Mouse (Mus musculus) liver, embryonic 14 days (tissue): ENCODE results near the gene E030018B13Rik. TPM values are rescaled to one million over a fixed set of nuclear protein-coding genes. Genes with fewer than 3 reads are reported as not detected.

Experiments
- polyA plus RNA-seq: library from polyadenylated mRNA; depleted of rRNA; stranded (reverse); fragments of >200 nt; gene quantifications from 2 replicates; pipeline ENCODE4 v1.2.3, GENCODE M21; 2012; rRNA removed

E030018B13Rik gene
- not detected in 2 replicates for polyA plus RNA-seq

DNA sequence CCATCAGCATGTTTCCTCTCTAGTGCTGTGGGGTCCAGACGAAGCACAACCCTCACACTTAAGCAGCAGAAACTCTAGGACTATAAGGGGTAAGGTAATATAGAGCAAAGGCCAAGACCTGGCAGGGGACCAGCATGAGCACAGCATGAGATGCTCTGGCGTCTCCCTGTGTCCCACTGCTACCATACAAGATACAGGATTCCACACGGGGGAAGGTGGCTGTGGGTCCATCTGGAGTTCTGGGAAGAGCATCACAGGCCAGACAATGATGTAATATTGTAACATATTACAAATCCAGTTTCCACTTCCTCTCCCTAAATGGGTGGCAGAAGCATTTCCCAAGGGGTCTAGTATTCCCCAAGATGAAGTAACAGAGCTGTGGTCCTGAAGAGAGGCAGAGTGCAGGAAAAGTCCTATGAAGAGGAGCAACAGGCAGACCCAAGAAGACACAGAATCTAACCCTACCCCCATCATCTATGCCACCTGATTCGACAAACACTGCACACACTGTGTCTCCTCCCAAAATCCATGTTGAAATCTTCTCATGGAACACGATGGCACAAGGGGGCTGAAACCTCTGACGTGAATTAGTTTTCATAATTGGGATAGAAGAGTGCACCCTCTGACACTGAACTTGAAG, at the start of gene E030018B13Rik:
E030018B13Rik (plus strand) TSS at position 590 of the 640 bp plus-strand sequence.

DNA sequence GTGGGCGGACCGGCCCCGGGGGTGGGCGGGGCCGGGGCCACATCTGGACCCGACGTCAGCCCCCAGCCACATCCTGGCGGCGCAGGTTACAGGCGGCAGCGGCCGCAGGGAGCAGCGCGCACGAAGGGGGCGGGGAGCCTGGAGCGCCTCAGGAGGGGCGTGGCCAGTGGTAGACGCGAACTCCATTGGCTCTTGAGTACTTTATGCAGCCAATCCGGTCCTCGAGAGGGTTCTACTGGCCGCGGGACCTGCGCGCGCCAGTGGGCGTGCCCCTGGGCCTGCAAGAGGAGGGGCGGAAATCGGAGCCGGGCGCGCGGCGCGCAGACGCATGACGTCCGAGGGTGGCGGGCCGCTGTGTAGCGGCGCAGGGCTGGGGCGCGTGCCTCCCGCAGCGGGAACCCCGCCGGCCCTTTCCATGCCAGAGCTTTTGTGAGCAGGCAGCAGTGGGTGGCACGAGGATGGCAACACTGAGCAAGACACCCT, 22.3 kb downstream of the E030018B13Rik start, which contains the start of gene Klf13:
Klf13 (minus strand) TSS at position 2 of the 483 bp plus-strand sequence.

Other genes with a start within 250 kb of the E030018B13Rik start
- 2.9 and 3.6 TPM in 2 replicates for gene Klf13, start 22.1 kb downstream of the E030018B13Rik start, polyA plus RNA-seq
- not detected in 2 replicates for gene Trpm1, start 237.0 kb downstream of the E030018B13Rik start, polyA plus RNA-seq